Mouse (Mus musculus): Measurements from ENCODE around the gene Anxa10.

- no peak for TF ChIP-seq CTCF (IDR thresholded peaks at IDR 0.05; ENCODE audit: low read depth)
- TF ChIP-seq EP300 (IDR thresholded peaks at IDR 0.05; ENCODE audit: low read depth), result no peak
Observed at GRCm38 (mm10) chr8:62068305-62068704, 54.6 kb downstream of the Anxa10 start.
